Mouse (Mus musculus) neural tube, embryonic 15.5 days (tissue): ENCODE data around the gene Frmpd1. TPM values are rescaled to one million over a fixed set of nuclear protein-coding genes. Genes with fewer than 3 reads are reported as not detected.
A peak's percentile ranks its signal among the peaks of the same experiment; 100 is the strongest.

ENCODE experiments used
- ATAC-seq: fragments of 200-750 bp; cut with Nextera tagmentation; 2 replicates; pipeline ENCODE4 v1.8.0; 2017; ENCODE audit warnings: mild to moderate bottlenecking, moderate TSS enrichment, moderate library complexity; ENCODE audit not compliant: low FRiP score
- H3K27ac ChIP-seq: fragments of 300-500 bp; sonication (generic); replicated peaks from 2 replicates; pipeline ENCODE4 v1.5.1; 2015; ENCODE audit warnings: mild to moderate bottlenecking, inconsistent platforms
- H3K27me3 ChIP-seq: fragments of 300-500 bp; sonication (generic); replicated peaks from 2 replicates; pipeline ENCODE4 v1.6.1; 2015; ENCODE audit warnings: inconsistent platforms
- H3K36me3 ChIP-seq: fragments of 300-500 bp; sonication (generic); 2 replicates; pipeline ENCODE4 v1.6.1; 2015; ENCODE audit warnings: inconsistent platforms
- H3K4me1 ChIP-seq: fragments of 300-500 bp; sonication (generic); 2 replicates; pipeline ENCODE4 v1.6.1; 2015; ENCODE audit warnings: inconsistent platforms
- H3K4me2 ChIP-seq: fragments of 300-500 bp; sonication (generic); 2 replicates; pipeline ENCODE4 v1.6.1; 2015; ENCODE audit warnings: inconsistent platforms, mild to moderate bottlenecking, moderate library complexity
- H3K4me3 ChIP-seq: fragments of 300-500 bp; sonication (generic); replicated peaks from 2 replicates; pipeline ENCODE4 v1.5.1; 2015; ENCODE audit warnings: mild to moderate bottlenecking, inconsistent platforms
- H3K9ac ChIP-seq: fragments of 300-500 bp; sonication (generic); replicated peaks from 2 replicates; pipeline ENCODE4 v1.6.1; 2015; ENCODE audit warnings: mild to moderate bottlenecking, inconsistent platforms
- H3K9me3 ChIP-seq: fragments of 300-500 bp; sonication (generic); replicated peaks from 2 replicates; pipeline ENCODE4 v1.6.1; 2016; ENCODE audit warnings: inconsistent platforms
- WGBS: fragments of 180-500 bp; shearing (Covaris S2); methylation state at CpG from one replicate; pipeline ENCODE4 v1.1.7; 2015; ENCODE audit warnings: mixed read lengths; 5-methylcytosine and 5-hydroxymethylcytosine counted together
- polyA plus RNA-seq: library from polyadenylated mRNA; unstranded; fragments of >200 nt; fragmentation: Nextera tagmentation; extraction: Ambion mirVana; gene quantifications from 2 replicates; pipeline ENCODE4 v1.2.1, GENCODE M21; 2015

Gene Frmpd1
- polyA plus RNA-seq, 1 experiment from 2014 or later = 3.1 TPM

DNA sequence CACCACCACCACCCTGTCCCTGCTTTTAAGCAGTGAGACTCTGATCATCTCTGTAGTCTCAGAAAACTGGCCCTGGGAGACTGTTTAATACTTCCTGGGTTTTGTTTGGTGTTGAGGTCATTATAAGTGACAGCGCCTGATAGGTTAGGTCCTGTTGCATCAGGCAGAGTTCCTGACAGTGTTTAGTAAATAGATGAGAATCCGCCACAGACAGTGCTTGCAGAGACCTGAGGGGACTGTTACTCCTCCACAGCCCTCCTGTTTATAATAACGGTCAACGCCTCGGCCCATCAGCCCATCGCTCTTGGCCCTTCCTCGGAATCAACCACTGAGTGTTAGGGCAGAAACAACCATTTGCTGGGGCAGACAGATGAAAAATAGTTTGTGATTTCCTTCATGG, 57.5 kb downstream of the Frmpd1 start:
- Histone ChIP-seq H3K4me1 (0 out of 2 replicates have a peak, but pooled peaks cover 3% of the 10 kb centered on the region), H3K27me3 (no peaks in the 10 kb centered on the region), H3K36me3 (no peaks in the 10 kb centered on the region), H3K9me3 (no peaks in the 10 kb centered on the region), H3K4me3 (no peak overlapping the region), H3K27ac (no peak overlapping the region), H3K9ac (no peak overlapping the region), H3K4me2 (no peak overlapping the region)
- ATAC-seq = no peak
- 79% methylated on average over 7 of the region's 7 CpGs for WGBS

DNA sequence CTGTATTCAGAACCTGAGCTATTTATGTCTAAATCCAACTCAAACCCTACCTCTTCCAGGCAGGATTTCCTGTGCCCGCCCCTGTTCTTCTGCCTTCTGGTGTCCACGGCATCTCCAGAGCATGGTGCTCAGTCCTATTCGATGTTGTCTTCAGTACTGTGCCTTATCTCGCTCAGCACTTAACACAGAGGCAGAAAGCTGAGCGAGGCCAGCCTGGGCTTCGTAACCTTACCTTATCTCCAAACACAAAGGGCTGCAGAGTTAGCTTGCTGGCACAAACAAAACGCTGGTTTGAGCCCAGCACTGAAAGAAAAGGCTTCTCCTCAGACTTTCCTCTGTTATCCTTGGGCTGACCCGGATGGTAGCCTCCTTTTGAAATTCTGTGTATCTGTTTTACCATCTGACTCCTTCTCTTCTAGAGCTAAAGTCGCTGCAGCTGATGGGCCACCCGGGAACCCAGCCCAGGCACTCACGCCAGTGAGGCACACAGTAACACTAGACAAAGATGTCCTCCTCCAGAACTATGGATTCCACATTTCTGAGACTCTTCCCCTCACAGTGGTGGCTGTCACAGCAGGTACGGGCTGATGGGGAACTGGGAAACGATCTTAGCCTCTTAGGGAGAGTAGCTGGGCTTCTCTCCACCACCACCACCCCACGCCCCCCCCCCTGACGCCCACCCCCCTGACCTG, 58.7 kb downstream of the Frmpd1 start:
- Histone ChIP-seq H3K27me3 (no peaks in the 10 kb centered on the region), H3K4me2 (no peak overlapping the region), H3K9ac (no peak overlapping the region), H3K9me3 (no peaks in the 10 kb centered on the region), H3K4me1 (0 out of 2 replicates have a peak, but pooled peaks cover 3% of the 10 kb centered on the region), H3K4me3 (no peak overlapping the region), H3K36me3 (no peaks in the 10 kb centered on the region), H3K27ac (no peak overlapping the region)
- ATAC-seq = no peak
- WGBS = 73% methylated on average over 15 of the region's 15 CpGs

DNA sequence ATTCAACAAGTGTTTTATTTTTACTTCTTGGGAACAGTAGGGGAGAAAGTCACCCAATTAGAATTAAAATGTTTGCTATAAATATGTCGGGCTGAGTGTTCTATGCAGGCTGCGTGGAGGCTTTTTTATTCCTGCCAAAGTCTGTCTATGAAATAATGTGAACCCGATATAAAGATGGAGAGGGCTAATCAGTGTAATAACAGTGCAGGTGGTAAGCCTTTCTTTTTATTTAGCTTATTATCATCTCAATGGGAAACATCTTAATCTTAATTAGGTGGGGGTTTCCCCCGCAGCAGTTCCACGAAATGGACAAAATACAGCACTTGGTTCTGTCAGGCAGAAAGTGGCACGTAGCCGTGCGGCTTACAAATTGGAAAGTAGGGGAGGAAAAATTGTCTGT, 66.6 kb downstream of the Frmpd1 start:
- ATAC-seq = no peak
- Histone ChIP-seq H3K27ac (no peak overlapping the region), H3K4me1 (peaks cover 12% of the 10 kb centered on the region), H3K9ac (no peak overlapping the region), H3K36me3 (no peaks in the 10 kb centered on the region), H3K4me2 (no peak overlapping the region), H3K9me3 (no peaks in the 10 kb centered on the region), H3K27me3 (no peaks in the 10 kb centered on the region), H3K4me3 (no peak overlapping the region)
- WGBS = 40% methylated on average over 8 of the region's 8 CpGs

GRCm38 (mm10) chr4:45252861-45253262, 68.2 kb downstream of the Frmpd1 start:
- ATAC-seq = no peak

GRCm38 (mm10) chr4:45253839-45254601, 69.3 kb downstream of the Frmpd1 start:
- Histone ChIP-seq H3K9me3 (no peaks in the 10 kb centered on the region), H3K4me1 (peaks cover 12% of the 10 kb centered on the region), H3K27ac (peak overlapping the region; percentile 14), H3K9ac (no peak overlapping the region), H3K4me2 (no peak overlapping the region), H3K27me3 (no peaks in the 10 kb centered on the region; the same call in 1 of the 2 replicates), H3K4me3 (no peak overlapping the region), H3K36me3 (no peaks in the 10 kb centered on the region)
- 36% methylated on average over 11 of the region's 11 CpGs for WGBS
- ATAC-seq = peak; percentile 82; the same call in 1 of the 2 replicates

More at GRCm38 (mm10) chr4:45252861-45253262, 68.2 kb downstream of the Frmpd1 start:
- Histone ChIP-seq H3K36me3 (no peaks in the 10 kb centered on the region), H3K27me3 (no peaks in the 10 kb centered on the region; the same call in 1 of the 2 replicates), H3K9me3 (no peaks in the 10 kb centered on the region), H3K27ac (no peak overlapping the region), H3K4me3 (no peak overlapping the region), H3K9ac (no peak overlapping the region), H3K4me1 (peaks cover 12% of the 10 kb centered on the region), H3K4me2 (no peak overlapping the region)
- 23% methylated on average over 9 of the region's 9 CpGs for WGBS

GRCm38 (mm10) chr4:45259232-45259832, 74.7 kb downstream of the Frmpd1 start:
- Histone ChIP-seq H3K27me3 (no peaks in the 10 kb centered on the region; the same call in 1 of the 2 replicates), H3K27ac (no peak overlapping the region), H3K4me3 (no peak overlapping the region), H3K4me2 (no peak overlapping the region), H3K9me3 (no peaks in the 10 kb centered on the region), H3K4me1 (peaks cover 12% of the 10 kb centered on the region), H3K36me3 (no peaks in the 10 kb centered on the region), H3K9ac (no peak overlapping the region)
- ATAC-seq = no peak
- 62% methylated on average over 4 of the region's 4 CpGs for WGBS

- Histone ChIP-seq H3K27ac (no peak overlapping the region), H3K9me3 (no peaks in the 10 kb centered on the region), H3K4me2 (no peak overlapping the region), H3K27me3 (no peaks in the 10 kb centered on the region; the same call in 1 of the 2 replicates), H3K4me1 (peaks cover 7% of the 10 kb centered on the region; the same call in 1 of the 2 replicates), H3K4me3 (no peak overlapping the region), H3K36me3 (no peaks in the 10 kb centered on the region), H3K9ac (no peak overlapping the region)
- WGBS = 88% methylated on average over 4 of the region's 4 CpGs
- ATAC-seq = no peak
These were observed 76.9 kb downstream of the Frmpd1 start for GRCm38 (mm10) chr4:45261551-45261950.

DNA sequence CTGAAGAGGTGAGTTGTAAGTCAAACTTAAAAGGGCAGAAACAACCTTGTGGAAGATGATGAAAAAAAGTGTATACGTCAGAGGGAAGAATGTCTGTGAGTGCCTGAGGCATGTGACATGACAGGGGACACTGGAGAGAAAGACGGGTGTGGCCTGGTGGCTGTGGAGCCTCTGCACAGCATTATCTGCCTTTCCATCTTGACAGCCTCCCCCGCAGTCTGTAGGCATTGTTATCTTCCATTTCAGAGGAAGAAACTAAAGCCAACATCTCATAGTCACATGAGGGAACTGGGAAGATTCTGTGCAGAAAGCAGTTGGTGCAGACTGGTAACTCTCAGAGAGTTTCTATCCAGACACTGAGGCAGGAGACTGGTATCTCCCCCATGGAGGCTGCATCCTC, 83.2 kb downstream of the Frmpd1 start:
- Histone ChIP-seq H3K4me1 (peaks cover 11% of the 10 kb centered on the region; the same call in 1 of the 2 replicates), H3K36me3 (no peaks in the 10 kb centered on the region), H3K4me2 (no peak overlapping the region), H3K9me3 (no peaks in the 10 kb centered on the region), H3K27ac (no peak overlapping the region), H3K4me3 (no peak overlapping the region), H3K9ac (no peak overlapping the region), H3K27me3 (no peaks in the 10 kb centered on the region)
- WGBS = 78% methylated on average over 3 of the region's 3 CpGs
- no peak for ATAC-seq

GRCm38 (mm10) chr4:45271041-45271452, 86.4 kb downstream of the Frmpd1 start:
- Histone ChIP-seq H3K4me1 (peaks cover 11% of the 10 kb centered on the region; the same call in 1 of the 2 replicates), H3K36me3 (no peaks in the 10 kb centered on the region), H3K27me3 (no peaks in the 10 kb centered on the region), H3K4me2 (peak overlapping the region; percentile 25), H3K27ac (peak overlapping the region; percentile 63), H3K9ac (no peak overlapping the region), H3K9me3 (no peaks in the 10 kb centered on the region), H3K4me3 (no peak overlapping the region)
- 66% methylated on average over 10 of the region's 10 CpGs for WGBS
- ATAC-seq = peak; percentile 75

DNA sequence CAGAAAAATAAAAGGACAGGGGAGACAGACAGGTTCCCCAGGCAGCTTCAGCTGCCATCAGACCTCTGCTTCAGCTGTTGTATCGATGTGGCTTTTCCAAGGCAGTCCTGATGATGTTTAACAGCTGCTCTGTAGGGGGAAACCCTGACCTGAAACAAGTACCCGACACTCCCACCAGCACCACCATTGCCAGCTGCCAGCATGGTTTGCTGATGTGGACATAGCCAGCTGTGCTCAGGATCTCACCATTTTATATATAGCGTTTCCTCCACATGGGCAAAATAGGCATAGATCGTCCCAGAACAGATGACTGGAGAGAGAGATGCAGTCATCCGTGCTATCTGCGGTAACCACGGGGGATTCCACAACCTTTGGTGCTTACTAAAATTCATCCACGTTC, 91.1 kb downstream of the Frmpd1 start:
- H3K9me3 ChIP-seq = no peaks in the 10 kb centered on the region
- no peak for ATAC-seq
- H3K27ac ChIP-seq = no peak overlapping the region
- H3K27me3 ChIP-seq = no peaks in the 10 kb centered on the region
- H3K4me2 ChIP-seq = no peak overlapping the region
- peaks cover 10% of the 10 kb centered on the region; the same call in 1 of the 2 replicates for H3K4me1 ChIP-seq
- no peak overlapping the region for H3K9ac ChIP-seq
- H3K4me3 ChIP-seq = no peak overlapping the region
- H3K36me3 ChIP-seq = no peaks in the 10 kb centered on the region
- 85% methylated on average over 8 of the region's 8 CpGs for WGBS

DNA sequence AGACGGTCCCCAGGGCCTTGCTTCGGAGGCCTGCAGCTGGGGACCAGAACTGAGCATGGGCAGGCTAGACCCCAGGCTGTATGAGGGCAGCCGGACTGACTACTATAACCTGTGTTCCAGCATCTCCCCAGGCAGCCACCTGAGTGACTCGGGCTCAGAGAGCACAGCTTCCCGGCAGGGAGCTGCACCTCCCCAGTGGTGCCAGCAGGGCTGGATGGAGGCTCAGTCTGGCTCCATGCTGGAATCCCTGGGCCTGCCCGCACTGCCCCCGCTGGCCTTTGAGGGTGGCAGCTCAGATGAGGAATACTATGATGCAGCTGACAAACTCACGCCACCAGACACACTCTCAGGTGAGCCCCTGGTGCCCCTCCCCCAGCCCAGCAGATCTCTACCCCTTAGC, 94.6 kb downstream of the Frmpd1 start:
- no peak for ATAC-seq
- Histone ChIP-seq H3K4me1 (no peaks in the 10 kb centered on the region), H3K27me3 (no peaks in the 10 kb centered on the region), H3K36me3 (no peaks in the 10 kb centered on the region), H3K9me3 (no peaks in the 10 kb centered on the region), H3K4me2 (no peak overlapping the region), H3K4me3 (no peak overlapping the region), H3K27ac (no peak overlapping the region), H3K9ac (no peak overlapping the region)
- WGBS = 62% methylated on average over 8 of the region's 8 CpGs
